Mouse (Mus musculus): ENCODE data around the gene Mbtps2. TPM values are rescaled to one million over a fixed set of nuclear protein-coding genes. Genes with fewer than 3 reads are reported as not detected.

Gene Mbtps2
- total RNA-seq (2023), result 10 to 100 TPM; 18.8 to 21.7 TPM

GRCm38 (mm10) chrX:157598186-157598996 is at the start of gene Mbtps2:
Mbtps2 (minus strand) TSS chrX:157598715.

GRCm38 (mm10) chrX:157568840-157569239 is 29.7 kb downstream of the Mbtps2 start, which contains the start of gene Yy2:
Yy2 (minus strand) TSS chrX:157568985.

GRCm38 (mm10) chrX:157491944-157492726 is 106.4 kb downstream of the Mbtps2 start, which contains the start of gene Sms:
Sms (minus strand) TSS chrX:157492287.

Other genes starting within 250 kb of the Mbtps2 start
- gene Phex, start 183.4 kb downstream of the Mbtps2 start, total RNA-seq (2023), result under 1 TPM; 0.29 to 0.39 TPM
- 10 to 100 TPM; 42.4 to 49.5 TPM for gene Sms, start 106.4 kb downstream of the Mbtps2 start, total RNA-seq (2023)
- gene Yy2, start 29.7 kb downstream of the Mbtps2 start, total RNA-seq (2023), result under 1 TPM in 1 of 2 experiments, not detected in 1; 0.92 TPM
- not detected for gene Smpx, start 100.2 kb upstream of the Mbtps2 start, total RNA-seq (2023)
- not detected for gene Klhl34, start 219.7 kb upstream of the Mbtps2 start, total RNA-seq (2023)

Data from T-cell, adult 66 days (primary cell).